Mouse (Mus musculus) right cerebral cortex, adult 2 months (tissue): ENCODE results near the gene Olfr1306.

Experiments used
- DNase-seq, 2 experiments: peaks; one replicate each; pipeline ENCODE4 v3.0.0; 2021 to 2022; ENCODE audit warnings: low spot score in 2 of 2

The Olfr1306 gene

DNA sequence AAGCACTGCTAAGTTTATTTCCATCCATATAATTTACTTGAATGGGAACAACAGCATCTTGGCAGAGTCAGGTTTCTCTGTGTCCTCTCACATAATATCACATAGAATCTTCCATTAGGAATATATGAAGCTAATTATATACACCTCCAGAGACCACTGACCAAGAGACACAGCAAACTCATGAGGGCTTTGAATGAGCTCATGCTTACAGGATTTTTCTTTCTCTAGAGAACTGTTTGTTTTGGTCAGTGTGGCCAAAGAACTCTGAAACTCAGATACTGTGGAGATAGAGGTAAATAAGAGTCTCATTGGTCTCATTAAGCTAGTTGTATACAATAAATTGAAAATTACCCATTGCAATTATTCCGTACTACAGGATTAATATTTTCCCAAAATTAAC lies at the start of gene Olfr1306:
TSS of gene Olfr1306 (minus strand) at position 101 of the 400 bp plus-strand sequence.
- DNase-seq: no peak

DNA sequence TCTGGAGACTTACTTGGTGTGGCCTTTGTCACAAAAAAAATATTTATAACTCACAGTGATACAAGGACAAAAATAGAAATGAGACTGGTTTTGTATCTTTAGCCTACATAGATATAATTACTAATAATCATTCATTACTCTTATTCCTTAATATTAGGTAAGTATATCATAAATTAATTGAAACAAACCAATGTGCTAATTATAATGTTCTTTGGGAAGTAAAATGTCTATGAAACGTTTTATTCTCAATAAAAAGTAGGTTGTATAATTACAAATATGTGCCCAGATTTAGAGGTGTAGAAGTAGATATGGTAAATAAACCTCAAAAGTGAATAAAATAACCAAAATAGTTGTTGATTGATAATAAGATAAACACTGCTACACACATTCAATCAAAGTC lies 48.8 kb upstream of the Olfr1306 start, which contains the start of gene Olfr1308:
TSS of gene Olfr1308 (minus strand) at position 101 of the 400 bp plus-strand sequence.
- no peak for DNase-seq

DNA sequence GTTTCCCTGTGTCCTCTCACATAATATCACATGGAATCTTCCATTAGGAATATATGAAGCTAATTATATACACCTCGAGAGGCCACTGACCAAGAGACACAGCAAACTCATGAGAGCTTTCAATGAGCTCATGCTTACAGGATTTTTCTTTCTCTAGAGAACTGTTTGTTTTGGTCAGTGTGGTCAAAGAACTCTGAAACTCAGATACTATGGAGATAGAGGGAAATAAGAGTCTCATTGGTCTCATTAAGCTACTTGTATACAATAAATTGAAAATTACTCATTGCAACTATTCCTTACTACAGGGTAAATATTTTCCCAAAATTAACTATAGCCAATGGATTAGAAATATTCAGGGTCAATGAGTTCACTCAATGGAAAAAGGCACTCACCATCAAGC lies 33.3 kb upstream of the Olfr1306 start, which contains the start of gene Olfr1307:
TSS of gene Olfr1307 (minus strand) at position 101 of the 400 bp plus-strand sequence.
- DNase-seq: no peak

DNA sequence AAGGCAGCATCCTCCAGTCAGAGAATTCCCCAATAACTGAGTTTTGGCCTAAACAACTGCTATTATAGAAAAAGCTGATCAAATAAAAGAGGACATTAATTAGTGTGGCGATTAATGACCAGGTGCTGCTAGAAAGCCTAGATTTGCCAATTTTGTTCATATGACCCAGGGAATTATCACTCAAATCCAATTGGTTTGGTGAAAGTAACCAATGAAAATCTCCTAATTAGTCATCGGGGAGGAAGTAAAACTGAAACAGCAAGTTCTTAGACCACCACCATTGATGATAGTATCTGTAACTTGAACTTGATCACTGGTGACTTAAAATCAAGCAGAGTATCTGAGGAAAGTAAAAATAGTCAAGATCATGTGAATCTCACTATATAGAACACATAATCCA lies 39.0 kb downstream of the Olfr1306 start, which contains the start of gene Olfr1305:
TSS of gene Olfr1305 (minus strand) at position 101 of the 400 bp plus-strand sequence.
- no peak for DNase-seq
